Mouse (Mus musculus) lung, postnatal 0 days (tissue): ENCODE results near the gene Hoxc6.

ENCODE experiments used
- CTCF ChIP-seq: IDR thresholded peaks from 2 replicates; pipeline ENCODE4 v1.5.1; 2016; ENCODE audit warnings: antibody characterized with exemption, mild to moderate bottlenecking
- EP300 ChIP-seq: IDR thresholded peaks from 2 replicates; pipeline ENCODE4 v1.6.1; 2016; ENCODE audit warnings: antibody characterized with exemption, mild to moderate bottlenecking, control low read depth

GRCm38 (mm10) chr15:103060021-103060340 lies 61.9 kb downstream of the Hoxc6 start:
- TF ChIP-seq CTCF (no peak), EP300 (no peak)
